Mouse (Mus musculus): Measurements from ENCODE around the gene Nktr. TPM values are rescaled to one million over a fixed set of nuclear protein-coding genes. Genes with fewer than 3 reads are reported as not detected.

Gene Nktr
- polyA plus RNA-seq, 1 experiment from 2014 or later = 85.5 TPM

DNA sequence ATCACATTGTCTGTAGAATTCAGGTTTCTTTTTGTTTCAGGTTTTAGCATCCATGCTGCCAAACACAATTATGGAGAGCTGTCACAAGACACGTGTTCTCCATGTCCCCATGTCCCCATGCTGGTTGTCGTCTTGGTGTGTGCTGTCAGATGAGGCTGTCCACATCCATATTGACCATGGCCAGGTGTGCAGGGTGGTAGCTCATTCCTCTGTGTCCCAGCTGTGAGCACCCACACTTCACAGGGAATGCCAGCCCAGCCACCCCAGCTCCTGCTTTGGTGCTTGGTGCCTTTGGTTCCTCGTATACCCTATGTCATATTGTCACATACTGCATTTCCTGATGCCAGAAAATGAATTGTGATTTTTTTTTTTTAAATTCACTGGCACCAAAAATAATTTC is 35.7 kb downstream of the Nktr start:
- Histone ChIP-seq H3K4me3 (no peak overlapping the region), H3K27ac (no peak overlapping the region), H3K36me3 (peaks cover 63% of the 10 kb centered on the region), H3K9me3 (no peaks in the 10 kb centered on the region), H3K27me3 (no peaks in the 10 kb centered on the region), H3K4me2 (replicated peaks) (no peak overlapping the region), H3K9ac (no peak overlapping the region), H3K4me1 (peaks cover 18% of the 10 kb centered on the region)
- ATAC-seq (ENCODE audit: insufficient number of reproducible peaks, insufficient read depth, low FRiP score, low TSS enrichment) = no peak
- 86% methylated on average over 3 of the region's 3 CpGs for WGBS

DNA sequence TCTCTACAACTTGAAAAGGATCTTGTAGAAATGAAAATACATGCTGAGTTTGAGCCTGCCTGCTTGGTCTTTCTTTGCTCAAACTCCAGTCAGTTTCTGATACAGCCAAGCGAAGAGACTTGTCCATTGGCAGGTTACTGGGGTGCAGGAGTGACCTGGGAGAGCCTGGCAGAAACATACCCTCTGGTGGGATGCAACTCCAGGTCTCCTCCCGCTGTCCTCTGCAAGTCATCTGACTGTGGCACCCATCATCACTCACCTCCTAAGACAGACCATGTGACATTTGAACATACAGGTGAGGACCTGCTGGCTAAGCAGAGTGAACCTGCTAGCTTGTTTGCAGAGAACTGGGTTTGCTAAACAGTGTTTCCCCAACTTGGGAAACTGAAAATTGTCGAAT is 37.8 kb downstream of the Nktr start:
- Histone ChIP-seq H3K9ac (no peak overlapping the region), H3K27me3 (no peaks in the 10 kb centered on the region), H3K9me3 (no peaks in the 10 kb centered on the region), H3K4me1 (peaks cover 34% of the 10 kb centered on the region), H3K4me3 (no peak overlapping the region), H3K27ac (no peak overlapping the region), H3K4me2 (replicated peaks) (no peak overlapping the region), H3K36me3 (peaks cover 41% of the 10 kb centered on the region)
- WGBS = 87% methylated on average over 3 of the region's 3 CpGs
- no peak for ATAC-seq (ENCODE audit: insufficient number of reproducible peaks, insufficient read depth, low FRiP score, low TSS enrichment)

DNA sequence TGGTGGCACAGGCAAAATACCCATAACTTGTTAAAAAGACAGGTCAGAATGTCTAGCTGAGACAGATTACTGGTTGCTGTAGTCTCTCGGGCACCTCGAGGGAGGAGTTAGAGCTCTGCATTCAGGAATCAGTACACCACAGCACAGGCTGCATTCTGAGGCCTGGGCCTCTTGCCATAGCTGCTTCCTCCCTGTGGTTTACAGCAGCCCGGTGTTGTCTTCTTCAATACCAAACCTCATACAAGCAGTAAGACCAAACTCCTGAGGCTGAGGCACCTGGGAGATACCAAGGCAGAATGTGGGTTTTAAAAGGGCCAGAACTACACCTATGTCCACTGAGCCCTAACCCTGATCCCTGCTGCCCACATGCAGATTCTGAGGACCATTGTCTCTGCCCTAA is 38.5 kb downstream of the Nktr start:
- no peak overlapping the region for H3K9ac ChIP-seq
- 57% methylated on average over 3 of the region's 3 CpGs for WGBS
- peak overlapping the region; percentile 86 for H3K27ac ChIP-seq
- no peak for ATAC-seq (ENCODE audit: insufficient number of reproducible peaks, insufficient read depth, low FRiP score, low TSS enrichment)
- peaks cover 40% of the 10 kb centered on the region for H3K36me3 ChIP-seq
- H3K4me1 ChIP-seq = peaks cover 36% of the 10 kb centered on the region
- no peak overlapping the region for H3K4me3 ChIP-seq
- H3K27me3 ChIP-seq = no peaks in the 10 kb centered on the region
- H3K9me3 ChIP-seq = no peaks in the 10 kb centered on the region
- peak overlapping the region; percentile 83 for H3K4me2 ChIP-seq (replicated peaks)

DNA sequence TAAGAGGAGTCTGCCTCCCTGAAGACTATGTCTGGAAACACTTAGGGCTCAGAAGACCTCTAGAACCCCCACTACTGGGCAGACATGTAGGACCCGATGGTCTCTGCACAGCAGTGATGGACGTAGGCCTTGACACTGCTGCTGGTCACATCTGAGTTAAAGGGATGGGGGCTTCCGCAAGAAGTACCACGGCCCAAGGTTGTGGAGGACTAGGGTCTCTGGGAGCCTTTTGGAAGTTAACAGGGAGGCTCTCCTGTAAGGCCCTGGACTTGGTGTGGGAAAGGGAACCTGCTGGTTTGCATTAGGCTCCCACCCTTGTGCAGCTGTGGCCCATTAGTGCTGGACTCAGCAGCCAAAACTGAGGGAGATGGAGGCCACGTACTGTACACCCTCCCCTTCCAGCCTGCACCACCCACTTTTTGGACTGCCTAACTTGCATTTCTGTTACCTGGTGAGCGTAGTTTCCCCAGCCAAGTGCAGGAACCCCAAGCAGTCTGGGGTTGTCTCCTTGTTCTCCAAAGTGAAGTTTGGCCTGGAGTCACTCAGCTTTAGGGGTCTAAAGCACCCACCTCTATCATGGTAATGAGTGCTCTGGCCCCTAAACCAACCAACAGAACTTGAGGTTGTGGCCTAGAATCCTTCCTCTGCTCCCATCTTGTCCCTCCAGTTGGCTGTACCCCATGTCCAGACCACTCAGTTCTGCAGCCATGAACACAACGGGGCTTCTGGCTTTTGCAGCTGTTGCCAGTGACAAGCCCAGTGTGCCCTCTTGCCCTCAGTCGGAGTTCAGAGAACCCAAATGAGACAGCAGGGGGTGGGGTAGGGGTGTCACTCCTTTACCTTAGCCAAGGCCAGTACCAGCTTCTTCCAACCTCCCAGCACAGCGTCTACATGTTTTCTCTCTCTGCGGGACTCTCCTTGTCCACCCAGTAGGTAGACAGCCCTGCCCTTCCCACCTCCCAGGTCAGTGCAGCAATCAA is 39.2 kb downstream of the Nktr start:
- Histone ChIP-seq H3K4me3 (peak overlapping the region; percentile 86), H3K36me3 (peaks cover 42% of the 10 kb centered on the region), H3K27me3 (no peaks in the 10 kb centered on the region), H3K9me3 (no peaks in the 10 kb centered on the region), H3K4me2 (replicated peaks) (peak overlapping the region; percentile 83), H3K27ac (peak overlapping the region; percentile 86), H3K9ac (peak overlapping the region; percentile 93), H3K4me1 (peaks cover 36% of the 10 kb centered on the region)
- WGBS = 29% methylated on average over 10 of the region's 10 CpGs
- ATAC-seq (ENCODE audit: insufficient number of reproducible peaks, insufficient read depth, low FRiP score, low TSS enrichment) = peak; percentile 23; the same call in 1 of the 2 replicates

DNA sequence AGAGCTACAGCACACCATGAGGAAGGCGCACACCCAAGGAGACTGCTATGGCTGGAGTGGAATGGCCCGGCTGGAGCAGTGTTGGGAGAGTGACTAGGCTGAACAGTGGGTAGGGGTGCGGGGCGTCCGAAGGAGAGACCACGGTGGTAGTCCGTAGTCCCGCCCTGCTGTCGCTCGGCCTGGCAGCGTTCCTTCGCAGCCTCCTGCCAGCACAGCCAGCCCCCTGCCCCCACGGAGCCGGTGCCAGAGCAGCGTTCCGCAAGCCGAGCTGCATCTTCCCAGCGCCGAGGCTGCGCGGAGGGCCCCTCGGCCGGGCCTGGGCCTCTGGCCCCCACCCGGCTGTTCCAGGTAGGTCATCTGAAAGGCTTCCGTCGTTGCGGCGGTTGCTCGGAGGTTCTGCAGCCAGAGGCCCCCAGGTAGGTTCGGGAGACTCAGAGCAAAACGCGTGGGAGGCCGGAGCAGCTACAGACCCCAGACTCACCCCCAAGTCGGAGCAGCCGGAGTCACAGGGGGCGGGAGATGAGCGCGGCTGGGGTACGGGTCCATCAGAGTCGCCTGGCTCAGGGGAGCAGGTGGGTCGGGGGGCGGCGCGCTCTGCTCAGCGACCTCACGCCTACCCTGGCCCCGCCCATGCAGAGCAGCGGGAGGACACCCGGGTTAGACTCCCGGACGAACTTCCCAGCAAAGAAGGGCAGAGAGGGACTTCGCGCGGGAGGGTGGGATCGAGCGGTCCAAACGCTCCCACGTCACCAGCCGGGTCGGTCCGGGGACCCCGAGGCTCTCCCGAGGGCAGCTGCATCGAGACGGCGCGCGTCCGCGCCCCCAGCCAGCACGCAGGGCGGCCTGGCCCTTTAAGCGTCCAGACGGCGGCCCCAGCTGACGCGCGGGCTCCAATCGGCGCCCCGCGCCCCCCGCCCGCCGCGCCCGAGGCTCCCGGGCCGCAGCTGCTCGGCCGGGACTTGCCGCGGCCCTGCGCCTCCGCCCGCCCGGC is 40.4 kb downstream of the Nktr start, which contains the start of gene Zfp651:
Gene Zfp651 (plus strand): TSS at position 240 of the 991 bp plus-strand sequence.
- WGBS = under 1% methylated on average over 97 of the region's 97 CpGs
- Histone ChIP-seq H3K9me3 (no peaks in the 10 kb centered on the region), H3K4me3 (peak within 1 kb of the TSS; percentile 86), H3K4me1 (peaks cover 36% of the 10 kb centered on the region), H3K4me2 (replicated peaks) (peak within 1 kb of the TSS; percentile 83), H3K9ac (peak within 1 kb of the TSS; percentile 93), H3K36me3 (peaks cover 42% of the 10 kb centered on the region), H3K27ac (peak within 1 kb of the TSS; percentile 94), H3K27me3 (no peaks in the 10 kb centered on the region)
- ATAC-seq (ENCODE audit: insufficient number of reproducible peaks, insufficient read depth, low FRiP score, low TSS enrichment) = peak; percentile 63

DNA sequence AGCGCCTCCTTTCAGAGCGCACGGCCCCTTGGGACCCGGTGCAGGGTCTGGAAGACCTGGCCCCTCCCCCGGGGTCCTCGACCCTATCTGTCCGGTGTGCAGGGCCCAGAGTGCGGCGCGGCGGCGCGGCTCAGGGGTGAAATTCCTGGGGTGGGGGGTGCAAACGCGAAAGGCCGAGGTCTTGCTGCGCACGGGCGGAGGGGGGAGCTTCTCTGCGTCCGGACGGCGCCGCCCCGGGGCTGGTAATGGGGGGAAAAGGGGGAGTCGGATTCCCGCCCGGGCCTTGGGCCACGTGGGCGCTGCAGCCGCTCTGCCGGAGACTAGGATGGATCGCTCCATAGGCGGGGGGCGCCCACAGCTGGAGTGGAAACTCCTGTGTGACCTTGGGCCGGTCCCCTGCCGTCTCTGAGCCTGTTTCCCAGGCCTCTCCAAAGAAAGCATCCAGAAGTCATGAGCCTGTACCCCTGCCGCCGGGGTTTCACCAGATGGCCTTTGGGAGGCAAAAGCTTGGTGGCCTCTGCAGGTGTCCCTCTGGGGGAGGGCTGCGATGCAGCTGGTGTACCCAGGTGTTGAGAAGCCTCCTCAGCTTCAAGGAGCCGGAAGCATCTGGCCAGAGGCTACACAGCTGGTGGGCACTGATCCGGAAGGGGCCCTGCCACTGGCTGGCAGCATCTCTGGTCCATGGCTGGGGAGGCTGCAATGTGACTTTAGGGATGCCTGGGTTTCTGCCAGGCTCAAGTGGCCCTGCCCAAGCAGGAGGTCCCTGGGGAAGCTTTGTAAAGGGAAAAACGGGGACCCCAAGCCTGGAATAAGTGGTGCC is 41.5 kb downstream of the Nktr start:
- Histone ChIP-seq H3K36me3 (peaks cover 42% of the 10 kb centered on the region), H3K27me3 (no peaks in the 10 kb centered on the region), H3K4me2 (replicated peaks) (peak overlapping the region; percentile 83), H3K9me3 (no peaks in the 10 kb centered on the region), H3K4me1 (peaks cover 36% of the 10 kb centered on the region), H3K9ac (peak overlapping the region; percentile 93), H3K4me3 (peak overlapping the region; percentile 86), H3K27ac (peak overlapping the region; percentile 94)
- under 1% methylated on average over 39 of the region's 43 CpGs for WGBS
- peak; percentile 29; the same call in 1 of the 2 replicates for ATAC-seq (ENCODE audit: insufficient number of reproducible peaks, insufficient read depth, low FRiP score, low TSS enrichment)

DNA sequence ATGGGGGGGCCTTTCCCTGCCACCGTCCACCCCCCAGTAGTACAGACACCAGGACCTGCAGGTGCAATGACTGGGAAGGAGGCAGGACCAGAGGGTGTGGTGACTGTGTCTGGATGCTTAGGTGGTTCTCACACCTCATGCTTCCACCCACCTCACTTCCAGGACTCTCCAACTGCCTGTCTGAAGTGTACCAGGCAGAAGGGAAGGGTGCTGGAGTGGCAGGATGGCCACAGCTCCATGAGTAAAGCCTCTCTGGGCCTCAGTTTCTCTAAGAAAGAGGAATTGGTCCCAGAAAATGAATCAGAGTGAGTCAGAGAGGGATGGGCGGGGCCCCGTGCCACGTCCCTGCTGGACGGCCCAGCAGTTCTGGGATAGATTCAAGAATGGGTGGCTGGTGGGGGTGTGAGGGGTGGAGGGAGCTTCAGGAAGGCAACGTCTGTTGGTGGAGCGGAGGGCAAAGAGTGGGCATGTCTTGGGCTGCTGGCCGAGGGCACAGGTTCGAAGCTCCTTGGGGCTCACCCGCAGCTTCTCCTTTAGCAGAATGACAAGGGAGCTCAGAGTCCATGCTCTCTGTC is 42.2 kb downstream of the Nktr start:
- peaks cover 43% of the 10 kb centered on the region for H3K36me3 ChIP-seq
- peak overlapping the region; percentile 93 for H3K9ac ChIP-seq
- no peaks in the 10 kb centered on the region for H3K9me3 ChIP-seq
- peak overlapping the region; percentile 94 for H3K27ac ChIP-seq
- peak overlapping the region; percentile 86 for H3K4me3 ChIP-seq
- H3K27me3 ChIP-seq = no peaks in the 10 kb centered on the region
- H3K4me2 ChIP-seq (replicated peaks) = peak overlapping the region; percentile 83
- ATAC-seq (ENCODE audit: insufficient number of reproducible peaks, insufficient read depth, low FRiP score, low TSS enrichment) = no peak
- peaks cover 36% of the 10 kb centered on the region for H3K4me1 ChIP-seq
- WGBS = 65% methylated on average over 10 of the region's 10 CpGs

DNA sequence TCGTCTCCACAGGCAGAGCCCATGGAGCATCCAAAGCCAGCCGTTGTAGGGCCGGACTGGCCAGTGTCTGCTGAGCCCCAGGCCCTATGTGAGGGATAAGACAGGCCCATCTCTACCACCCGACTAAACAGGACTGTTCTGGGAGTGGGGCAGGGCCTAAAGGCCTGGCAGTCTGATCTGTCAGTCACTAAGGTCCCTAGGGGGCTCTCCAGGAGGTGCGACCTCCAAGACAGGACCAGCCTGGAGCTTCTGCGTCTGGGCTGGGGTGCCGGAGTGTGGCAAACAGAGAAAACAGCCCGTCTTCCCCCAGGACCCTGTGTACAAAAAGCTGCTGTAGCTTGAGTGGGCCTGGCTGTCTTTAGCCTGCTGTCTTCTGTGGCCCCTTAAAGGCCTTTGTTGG is 42.8 kb downstream of the Nktr start:
- 63% methylated on average over 8 of the region's 8 CpGs for whole genome bisulfite sequencing
- H3K9me3 ChIP-seq = no peaks in the 10 kb centered on the region
- H3K27ac ChIP-seq = no peak overlapping the region
- 0 out of 2 replicates have a peak overlapping the region, but pooled peaks have one; percentile 83 for H3K4me2 ChIP-seq (replicated peaks)
- ATAC-seq (ENCODE audit: insufficient number of reproducible peaks, insufficient read depth, low FRiP score, low TSS enrichment) = no peak
- H3K9ac ChIP-seq = no peak overlapping the region
- no peak overlapping the region for H3K4me3 ChIP-seq
- no peaks in the 10 kb centered on the region for H3K27me3 ChIP-seq
- H3K4me1 ChIP-seq = peaks cover 36% of the 10 kb centered on the region
- peaks cover 47% of the 10 kb centered on the region for H3K36me3 ChIP-seq

DNA sequence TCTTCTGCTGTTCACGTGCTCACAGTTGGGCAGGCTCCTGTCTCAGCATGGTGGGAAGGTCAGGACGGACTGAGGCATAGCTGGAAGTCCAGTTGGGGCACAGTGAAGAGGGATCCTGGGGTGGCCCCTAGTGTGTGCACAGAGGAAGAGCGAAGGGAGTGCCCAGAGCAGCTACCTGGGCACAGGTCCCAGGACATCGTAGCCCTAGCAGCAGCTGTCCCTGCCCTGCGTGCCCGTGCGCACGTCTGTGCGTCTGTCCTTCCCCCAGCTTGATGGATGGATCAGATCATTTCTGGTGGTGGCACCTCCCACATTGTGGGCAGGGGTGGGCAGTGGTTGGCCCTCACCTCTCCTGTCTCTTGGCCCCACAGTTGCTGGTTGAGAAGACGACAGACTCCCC is 43.3 kb downstream of the Nktr start:
- 91% methylated on average over 10 of the region's 10 CpGs for WGBS
- Histone ChIP-seq H3K4me2 (replicated peaks) (no peak overlapping the region), H3K27ac (no peak overlapping the region), H3K4me3 (no peak overlapping the region), H3K9me3 (no peaks in the 10 kb centered on the region), H3K36me3 (peaks cover 52% of the 10 kb centered on the region), H3K9ac (no peak overlapping the region), H3K4me1 (peaks cover 36% of the 10 kb centered on the region), H3K27me3 (no peaks in the 10 kb centered on the region)
- ATAC-seq (ENCODE audit: insufficient number of reproducible peaks, insufficient read depth, low FRiP score, low TSS enrichment) = no peak

DNA sequence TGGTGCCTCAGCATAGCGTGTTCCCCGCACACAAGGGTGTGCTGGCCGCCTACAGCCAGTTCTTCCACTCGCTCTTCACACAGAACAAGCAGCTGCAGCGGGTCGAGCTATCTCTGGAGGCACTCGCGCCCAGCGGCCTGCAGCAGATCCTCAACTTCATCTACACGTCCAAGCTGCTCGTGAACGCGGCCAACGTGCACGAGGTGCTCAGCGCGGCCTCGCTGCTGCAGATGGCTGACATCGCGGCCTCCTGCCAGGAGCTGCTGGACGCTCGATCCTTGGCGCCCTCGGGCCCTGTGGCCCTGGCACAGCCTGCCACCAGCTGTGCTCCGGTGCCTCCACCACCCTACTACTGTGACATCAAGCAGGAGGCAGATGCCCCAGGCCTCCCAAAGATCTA is 43.8 kb downstream of the Nktr start:
- Histone ChIP-seq H3K9me3 (no peaks in the 10 kb centered on the region), H3K27ac (no peak overlapping the region), H3K9ac (no peak overlapping the region), H3K4me1 (peaks cover 31% of the 10 kb centered on the region), H3K4me2 (replicated peaks) (no peak overlapping the region), H3K36me3 (peaks cover 57% of the 10 kb centered on the region), H3K4me3 (no peak overlapping the region), H3K27me3 (no peaks in the 10 kb centered on the region)
- 89% methylated on average over 25 of the region's 25 CpGs for WGBS
- ATAC-seq (ENCODE audit: insufficient number of reproducible peaks, insufficient read depth, low FRiP score, low TSS enrichment) = no peak
